ENCODE assay signal across 8 mouse cellular contexts in genomic region chr7:111969198-111969887, GRCm38 (mm10). TPM values are rescaled to one million over a fixed set of nuclear protein-coding genes. Genes with fewer than 3 reads are reported as not detected.
A peak's percentile ranks its signal among the peaks of the same experiment; 100 is the strongest.
DNase-seq lines count a peak whose midpoint lies in the region; ATAC-seq and TF ChIP-seq lines count a peak whose summit lies in the region.

No protein-coding gene starts in this region.

- TF ChIP-seq EP300 in liver, postnatal 0 days (IDR thresholded peaks at IDR 0.05; ENCODE audit: low read depth) = no peak

- DNase-seq in 416B (ENCODE audit: low read depth) = peak; percentile 55
- DNase-seq in MN1 (ENCODE audit: low spot score) = peak; percentile 60
- DNase-seq in cerebellum, adult 9-10 months = peak; percentile 83
- DNase-seq in frontal cortex, postnatal 10 days (ENCODE audit: low spot score in 2 of 2) = peak; percentile 28 to 72
- peak; percentile 71 to 88 for DNase-seq in kidney, postnatal 25 days
- peak; percentile 68 for DNase-seq in liver, postnatal 0 days
- DNase-seq in right cerebral cortex, adult 18-20 months = peak; percentile 67

- H3K27ac ChIP-seq in liver, postnatal 0 days (ENCODE audit: low read depth) = no peak overlapping the region

- H3K9me3 ChIP-seq in liver, postnatal 0 days (ENCODE audit: low read length) = no peaks in the 10 kb centered on the region

- ATAC-seq in liver, postnatal 0 days = no peak
- no peak for ATAC-seq in monocyte, adult 5-6 weeks (replicated peaks; ENCODE audit: insufficient number of reproducible peaks, low FRiP score, low TSS enrichment, poor library complexity, severe bottlenecking)

- no peaks in the 10 kb centered on the region for H3K27me3 ChIP-seq in liver, postnatal 0 days (ENCODE audit: insufficient read depth, low read length)

- no peak overlapping the region for H3K4me3 ChIP-seq in liver, postnatal 0 days (ENCODE audit: low read depth, low read length)

- no peaks in the 10 kb centered on the region for H3K36me3 ChIP-seq in liver, postnatal 0 days (replicated peaks; ENCODE audit: insufficient read depth, low read length)

- TF ChIP-seq CTCF in liver, postnatal 0 days (IDR thresholded peaks at IDR 0.05; ENCODE audit: low read depth) = peak; percentile 72

- no peak overlapping the region for H3K4me2 ChIP-seq in liver, postnatal 0 days (ENCODE audit: low read depth, low read length)

- no peaks in the 10 kb centered on the region for H3K4me1 ChIP-seq in liver, postnatal 0 days (ENCODE audit: insufficient read depth)

- no peak overlapping the region for H3K9ac ChIP-seq in liver, postnatal 0 days (replicated peaks)

- WGBS in liver, postnatal 0 days (ENCODE audit: insufficient replicate concordance) = 55% methylated on average over 4 of the region's 4 CpGs

RNA-seq across cellular contexts. Expression of gene Usp47, which starts 54.0 kb away (rescaled TPM):
- 12.5 and 14.4 TPM in 2 replicates for polyA plus RNA-seq in liver, postnatal 0 days (2015; fragmentation: Nextera tagmentation; extraction: Ambion mirVana)
- total RNA-seq in monocyte, adult 5-6 weeks (2017) = 128 to 156 TPM (median 131 TPM) in 3 replicates
